Mouse (Mus musculus) left cerebral cortex, postnatal 4 days (tissue): Measurements from ENCODE around the gene Tbc1d7. TPM values are rescaled to one million over a fixed set of nuclear protein-coding genes. Genes with fewer than 3 reads are reported as not detected.

Experiments used
- DNase-seq: peaks from one replicate; pipeline ENCODE4 v3.0.0-alpha.2; 2022
- intact Hi-C: fragments of 180-260 bp; cut with DNase I; formaldehyde crosslinking; loops from one replicate; pipeline ENCODE4 v1.15.1; 2025
- total RNA-seq, 2 experiments: library from RNA; stranded (reverse); gene quantifications; 2 replicates each; pipeline ENCODE4 v1.2.3; 2021

The Tbc1d7 gene
- 10 to 100 TPM; 34.5 to 37.3 TPM for total RNA-seq

DNA sequence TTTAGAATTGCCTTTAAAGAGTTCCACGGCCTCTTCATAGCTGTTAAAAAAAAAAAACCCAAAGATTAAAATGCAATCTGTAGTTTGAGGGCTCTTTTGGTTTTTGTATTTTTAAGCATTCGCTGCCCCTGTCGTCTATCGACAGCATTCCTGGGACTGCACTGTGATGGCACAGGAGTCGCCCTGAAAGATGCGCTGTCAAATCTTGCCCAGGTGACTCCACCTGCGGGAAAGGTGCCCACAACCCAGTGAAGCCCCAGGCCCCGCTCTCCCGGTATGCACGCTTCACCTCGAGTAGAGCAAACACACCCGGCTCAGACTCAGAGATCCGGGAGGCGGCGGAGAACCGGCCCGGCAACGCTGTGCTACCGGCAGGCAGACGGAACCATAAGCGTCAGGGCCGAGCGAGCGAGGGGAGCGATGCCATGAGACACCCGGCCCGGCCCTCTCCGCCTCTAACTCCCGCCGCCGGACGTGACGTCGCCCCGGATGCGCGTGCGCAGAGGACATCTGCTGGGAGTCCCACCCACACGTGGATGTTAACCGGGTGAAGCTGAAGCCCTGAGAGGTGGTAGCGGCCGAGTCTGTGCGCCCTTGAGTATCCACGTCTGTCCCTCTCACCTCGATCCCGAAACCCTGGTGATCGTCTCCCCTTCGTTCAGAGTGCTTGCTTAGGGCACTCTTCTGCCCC lies at the start of gene Tbc1d7:
Tbc1d7 (minus strand) TSS at position 482 of the 691 bp plus-strand sequence.
- intact Hi-C loops = loop anchor here (5.0 to 10.0 kb wide), 2 partner anchors 204 to 556 kb away; no protein-coding TSS in a partner anchor
- DNase-seq = peak; percentile 99

DNA sequence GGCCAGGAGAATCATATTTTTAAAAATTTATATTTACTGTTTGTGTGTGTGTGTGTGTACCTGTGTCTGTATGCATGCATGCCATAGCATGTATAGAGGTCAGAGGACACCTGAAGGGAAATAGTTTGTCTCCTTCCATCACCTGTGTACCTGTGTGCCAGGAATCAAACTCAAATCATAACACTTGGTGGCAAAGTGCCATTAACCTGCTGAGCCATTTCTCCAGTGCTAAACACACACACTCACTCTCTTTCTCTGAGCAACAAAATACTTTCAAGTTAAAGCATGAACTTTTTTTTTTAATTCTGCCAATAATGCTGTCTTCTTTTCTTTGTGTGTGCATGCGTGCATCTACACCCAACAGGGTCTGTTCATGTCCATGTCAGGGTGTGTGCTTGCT lies 49.3 kb upstream of the Tbc1d7 start:
- no peak for DNase-seq
- intact Hi-C loops = no loop called here

DNA sequence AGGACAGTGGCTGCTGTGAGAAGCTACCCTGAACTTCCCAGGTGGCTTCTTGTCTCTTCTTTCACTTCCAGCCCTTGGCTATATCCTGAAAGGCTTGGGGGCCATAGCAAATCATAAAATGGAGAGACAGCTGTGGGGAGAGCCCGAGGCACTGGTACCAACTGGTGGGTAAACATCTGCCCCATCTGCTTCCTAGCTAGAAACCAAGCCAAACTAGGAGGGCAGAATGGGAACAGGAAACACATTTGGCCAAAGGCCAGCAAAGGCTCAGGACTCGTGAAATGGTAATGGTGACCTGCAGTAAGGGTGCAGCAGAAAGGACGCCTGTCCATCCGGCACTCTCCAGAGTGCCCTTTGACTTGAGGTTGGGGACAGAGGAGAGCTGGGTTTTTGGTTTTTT lies 47.5 kb upstream of the Tbc1d7 start:
- no peak for DNase-seq
- intact Hi-C loops = no loop called here

DNA sequence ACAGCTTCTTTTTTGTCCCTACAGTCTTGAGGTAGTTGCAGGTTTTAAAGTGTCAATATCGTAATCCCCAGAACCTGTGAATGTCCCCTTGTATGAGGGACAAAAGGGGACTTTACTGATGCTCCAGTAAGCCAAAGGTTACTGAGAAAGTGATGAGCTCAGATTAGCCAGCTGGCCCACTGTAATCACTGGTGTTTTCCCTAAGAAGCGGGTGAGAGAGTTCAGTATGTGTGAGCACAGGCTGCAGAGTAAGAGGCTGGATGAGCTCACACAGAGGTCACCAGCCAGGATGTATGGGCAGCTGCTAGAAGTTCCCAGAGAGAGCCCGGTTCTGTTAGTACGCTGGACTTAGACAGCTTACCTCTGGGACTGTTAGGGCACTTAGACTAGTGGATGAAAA lies 47.0 kb upstream of the Tbc1d7 start:
- intact Hi-C loops = no loop called here
- DNase-seq = no peak

DNA sequence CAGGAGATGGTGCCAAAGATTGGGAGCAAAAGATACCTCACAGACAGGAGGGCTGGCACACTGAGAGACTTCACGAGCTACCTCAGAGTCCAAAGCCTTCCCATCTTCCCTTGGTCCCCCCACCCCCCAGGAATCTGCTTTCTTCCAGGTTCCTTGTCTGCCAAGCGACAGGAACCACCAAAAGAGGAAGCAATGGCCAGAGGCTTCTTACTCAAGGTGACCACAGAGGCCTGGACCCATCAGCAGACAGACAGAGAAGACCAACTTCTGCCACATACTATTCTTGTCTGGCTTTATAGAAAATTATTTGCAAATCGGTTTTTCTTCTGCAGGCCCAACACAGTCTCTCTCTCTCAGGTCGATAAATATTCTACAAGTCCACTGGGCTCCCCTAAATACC lies 46.4 kb upstream of the Tbc1d7 start:
- DNase-seq = no peak
- intact Hi-C loops = no loop called here

DNA sequence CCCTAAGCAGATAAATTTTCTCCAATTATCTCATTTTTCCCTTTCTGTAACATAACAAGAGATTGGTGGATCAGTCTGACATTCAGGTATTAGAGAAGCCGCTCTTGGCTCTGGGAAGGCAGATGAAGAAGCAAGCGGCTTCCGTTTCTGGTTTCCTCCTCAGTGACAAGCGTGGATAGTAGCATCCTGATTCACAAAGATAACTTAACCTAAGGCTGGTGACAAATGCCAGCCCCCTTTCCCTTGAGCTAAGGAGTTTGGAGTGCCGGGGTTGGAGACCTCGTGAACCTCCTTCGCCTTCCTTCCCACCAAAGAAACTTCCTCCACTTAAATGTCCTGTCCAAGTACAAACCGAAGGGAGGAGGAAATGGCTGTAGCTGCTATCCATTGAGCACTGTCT lies 45.8 kb upstream of the Tbc1d7 start:
- intact Hi-C loops = no loop called here
- no peak for DNase-seq

DNA sequence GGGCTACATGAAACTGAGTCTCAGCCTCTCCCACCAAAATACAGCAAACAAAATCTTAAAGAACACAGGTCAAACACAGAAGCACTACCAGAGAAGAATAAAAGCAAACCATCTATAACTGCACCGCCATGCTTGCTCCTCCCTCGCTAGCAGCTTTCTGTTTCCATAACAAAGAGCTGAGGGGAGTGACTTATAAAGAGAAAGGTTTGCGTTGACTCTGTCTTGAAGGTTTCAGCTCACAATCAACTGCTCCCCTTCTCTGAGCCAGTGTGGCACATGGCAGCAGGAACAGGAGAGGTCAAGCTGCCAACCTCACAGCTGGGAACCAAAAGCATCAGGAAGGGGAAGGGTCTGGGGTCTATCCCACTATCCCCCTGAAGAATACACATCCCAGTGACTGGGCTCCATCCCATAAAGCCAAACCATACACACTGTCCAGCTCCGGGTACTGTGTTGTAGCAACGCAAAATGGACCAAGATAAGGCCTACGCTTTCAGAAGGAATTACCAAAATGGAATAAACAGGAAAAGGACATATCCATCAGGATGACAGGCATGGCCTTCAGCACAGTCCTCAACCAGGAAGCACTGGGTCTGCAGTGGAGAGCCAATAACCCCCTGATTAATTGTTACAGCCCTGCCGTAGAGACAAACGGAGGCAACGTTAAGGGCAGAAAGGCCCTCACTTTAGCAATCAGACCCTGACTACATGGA lies 44.8 kb upstream of the Tbc1d7 start:
- no peak for DNase-seq
- intact Hi-C loops = no loop called here

DNA sequence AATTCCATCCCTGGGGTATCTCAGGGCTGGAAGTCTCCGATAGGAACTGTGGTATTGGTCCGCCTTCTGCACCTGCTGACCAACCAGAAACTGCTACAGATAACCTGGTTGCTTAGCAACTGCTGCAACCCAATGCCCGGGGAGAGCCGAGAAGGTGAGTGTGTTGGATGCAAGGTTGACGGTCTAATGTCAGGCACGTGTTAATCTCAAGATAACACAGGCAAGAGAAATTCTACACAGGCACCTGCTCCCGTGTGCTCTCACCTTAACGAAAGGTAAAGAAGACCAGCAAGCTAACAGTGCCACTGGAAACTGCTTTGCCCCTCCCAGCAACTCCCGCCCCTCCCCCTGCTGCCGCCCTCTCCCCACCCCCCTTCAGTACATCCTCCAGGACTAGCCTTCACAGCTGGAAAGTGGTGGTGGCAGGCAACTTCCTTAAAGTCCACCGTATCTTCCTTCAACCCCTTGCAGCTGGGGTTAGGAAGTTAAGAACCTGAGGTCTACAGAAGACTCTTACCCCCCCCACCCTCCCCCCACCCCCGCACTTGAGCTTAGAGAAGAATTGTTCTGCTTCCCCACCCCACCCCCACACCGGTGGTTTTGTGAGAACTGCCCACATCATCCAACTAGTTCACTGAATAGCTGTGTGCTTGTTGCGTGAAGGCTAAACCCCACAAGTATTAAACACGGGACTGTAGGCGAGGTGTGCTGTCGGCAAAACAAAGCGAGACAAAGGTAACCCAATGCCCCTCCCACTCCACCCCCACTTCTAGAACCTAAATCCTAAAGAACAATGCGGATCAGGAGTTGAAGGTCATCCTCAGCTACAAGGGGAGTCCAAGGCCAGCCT lies 44.1 kb upstream of the Tbc1d7 start:
- intact Hi-C loops = no loop called here
- DNase-seq = no peak

DNA sequence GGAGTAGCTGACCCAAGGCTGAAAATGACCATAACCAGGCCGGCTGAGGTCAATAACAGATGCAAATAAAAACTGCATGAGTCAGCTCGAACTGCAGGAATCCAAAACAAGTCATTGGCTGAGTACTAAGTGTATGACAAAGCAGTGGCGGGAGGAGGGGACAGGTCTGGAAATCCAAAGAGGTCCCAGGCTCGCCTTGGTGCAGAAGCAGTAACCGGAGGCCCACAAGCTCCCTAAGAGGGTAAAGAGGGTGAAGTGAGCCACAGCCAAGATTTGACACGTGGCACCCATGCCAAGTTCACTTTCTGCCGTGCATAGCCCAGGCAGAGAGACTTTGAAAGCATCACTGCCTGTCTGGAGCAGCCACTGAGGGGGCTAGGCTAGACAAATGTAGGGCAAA lies 41.0 kb upstream of the Tbc1d7 start:
- intact Hi-C loops = no loop called here
- no peak for DNase-seq

DNA sequence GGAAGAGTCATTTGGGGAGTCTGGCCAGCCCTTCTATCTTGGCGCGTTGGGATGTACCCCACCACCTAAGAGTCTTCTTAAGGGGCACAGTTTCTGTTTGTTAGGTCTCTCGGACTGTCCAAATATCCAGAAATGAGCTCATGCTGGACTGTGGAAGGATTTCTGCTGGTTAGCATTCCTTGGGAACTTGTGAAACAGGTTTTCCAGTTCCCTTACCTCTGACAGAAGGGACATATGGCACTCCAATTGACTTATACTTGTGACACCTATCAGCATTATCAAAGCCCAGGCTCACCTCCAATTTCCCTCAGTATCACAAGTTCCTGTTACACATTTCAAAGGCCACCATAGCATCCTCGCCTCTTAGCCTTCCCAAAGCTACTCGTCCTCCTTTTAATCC lies 39.7 kb upstream of the Tbc1d7 start:
- intact Hi-C loops = no loop called here
- no peak for DNase-seq

DNA sequence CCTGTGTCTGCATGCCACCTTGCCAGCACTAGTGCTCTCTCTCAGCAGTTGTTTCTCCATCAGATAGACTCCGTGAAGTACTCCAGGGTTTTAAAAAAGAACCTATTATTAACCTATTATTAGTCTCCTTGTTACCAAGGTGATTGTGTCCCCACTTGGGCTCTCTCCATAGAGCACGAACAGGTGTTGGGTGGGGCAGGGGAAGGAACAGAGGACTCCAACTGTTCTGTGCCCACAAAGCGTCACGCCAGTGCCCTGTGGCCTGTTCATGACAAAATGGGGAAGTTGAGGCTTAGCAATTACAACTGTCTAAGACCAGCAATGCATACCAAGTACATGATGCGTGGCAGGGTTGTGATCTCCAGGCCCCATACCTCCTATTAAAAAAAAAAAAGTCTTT lies 38.3 kb upstream of the Tbc1d7 start:
- DNase-seq = no peak
- intact Hi-C loops = no loop called here

DNA sequence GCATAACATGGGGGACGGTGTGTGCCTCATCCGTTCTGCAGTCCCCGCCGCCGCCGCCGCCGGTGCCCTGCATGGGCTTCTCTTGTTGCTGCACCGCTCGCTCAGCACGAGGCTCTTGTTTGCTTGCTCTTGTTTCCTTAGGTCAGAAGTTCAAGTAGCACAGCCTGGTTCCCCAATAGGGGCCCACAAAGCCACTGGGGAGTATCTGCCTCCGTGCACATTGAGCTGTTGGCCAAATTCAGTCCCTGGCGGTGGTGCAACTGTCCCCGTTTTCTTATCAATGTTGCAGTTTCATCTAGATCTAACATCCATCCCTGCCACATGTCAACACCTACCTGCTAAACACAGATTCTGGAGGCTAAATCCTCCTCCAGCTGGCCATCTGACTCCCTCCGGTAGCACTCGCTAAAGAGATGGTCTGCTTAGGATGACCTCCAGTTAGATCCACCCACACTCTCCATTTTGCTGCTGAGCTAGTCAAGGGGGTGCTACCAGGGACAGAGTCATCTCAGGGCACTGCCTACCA lies 37.7 kb upstream of the Tbc1d7 start:
- DNase-seq = no peak

DNA sequence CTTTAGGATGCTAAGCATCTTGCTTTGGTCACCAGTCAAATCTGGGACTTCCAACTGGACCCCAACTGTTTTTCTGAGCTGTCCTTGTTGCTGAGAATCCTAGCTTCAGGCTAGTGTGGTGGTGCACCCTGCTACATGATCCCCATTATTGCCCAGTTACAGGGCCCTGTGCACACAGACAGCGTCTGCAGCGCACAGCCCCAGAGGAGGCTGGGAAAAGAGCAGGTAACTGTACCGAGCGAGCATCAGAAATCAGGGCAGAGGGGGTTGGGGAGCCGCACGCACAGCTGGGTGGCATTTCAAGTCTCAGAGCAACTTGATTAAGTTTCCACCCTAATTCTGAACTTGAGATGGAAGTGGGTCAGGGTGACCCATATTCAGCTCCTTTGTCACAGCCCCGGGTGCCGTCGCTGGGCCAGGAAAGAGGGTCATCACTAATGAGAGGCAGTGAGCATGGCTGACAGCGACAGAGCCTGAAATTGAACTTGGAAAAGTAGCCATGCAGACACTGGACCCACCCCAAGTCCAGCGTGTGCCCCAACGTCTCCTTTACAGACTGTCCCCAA lies 34.9 kb upstream of the Tbc1d7 start:
- intact Hi-C loops = no loop called here
- no peak for DNase-seq

More for the DNA sequence above, 37.7 kb upstream of the Tbc1d7 start:
- intact Hi-C loops = no loop called here

DNA sequence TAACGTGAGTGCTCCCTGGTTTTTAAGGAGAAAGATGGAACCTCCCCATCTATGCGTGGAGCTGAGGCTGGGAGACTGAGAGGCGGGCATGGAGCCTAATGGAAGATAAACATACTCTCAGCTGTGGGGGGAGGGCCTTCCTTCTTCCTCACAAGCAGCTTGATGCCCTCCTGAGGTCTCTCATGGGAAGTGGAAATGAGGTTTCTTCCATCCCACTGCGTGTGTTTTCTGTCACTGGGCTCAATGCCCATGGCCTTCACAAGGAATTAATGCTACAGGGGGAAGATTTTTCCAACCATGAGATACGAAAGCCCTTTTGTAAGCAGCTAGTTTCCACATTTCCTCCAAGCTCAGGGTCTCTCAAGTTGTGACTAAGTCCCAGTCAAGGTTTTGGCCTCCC lies 32.3 kb upstream of the Tbc1d7 start:
- DNase-seq = peak; percentile 28
- intact Hi-C loops = no loop called here

DNA sequence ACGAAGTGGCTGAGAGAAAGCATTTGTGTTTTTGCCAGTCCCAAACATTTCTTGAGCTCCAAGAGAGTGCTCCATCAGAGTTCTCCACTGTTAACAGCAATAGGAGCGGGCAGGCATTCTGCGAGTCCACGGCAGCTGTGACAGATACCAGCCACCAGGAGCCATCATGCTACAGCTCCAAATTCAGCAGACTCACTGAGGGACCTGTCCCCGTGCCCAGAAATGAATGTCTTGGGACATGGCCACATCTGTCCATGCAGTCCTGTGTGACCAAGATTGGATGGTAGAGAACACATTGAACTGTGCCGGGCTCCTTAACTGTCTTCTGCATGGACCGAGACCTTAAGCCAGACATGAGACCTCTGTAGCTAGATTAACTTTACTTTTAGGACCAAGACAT lies 31.9 kb upstream of the Tbc1d7 start:
- DNase-seq = peak; percentile 58
- intact Hi-C loops = no loop called here

DNA sequence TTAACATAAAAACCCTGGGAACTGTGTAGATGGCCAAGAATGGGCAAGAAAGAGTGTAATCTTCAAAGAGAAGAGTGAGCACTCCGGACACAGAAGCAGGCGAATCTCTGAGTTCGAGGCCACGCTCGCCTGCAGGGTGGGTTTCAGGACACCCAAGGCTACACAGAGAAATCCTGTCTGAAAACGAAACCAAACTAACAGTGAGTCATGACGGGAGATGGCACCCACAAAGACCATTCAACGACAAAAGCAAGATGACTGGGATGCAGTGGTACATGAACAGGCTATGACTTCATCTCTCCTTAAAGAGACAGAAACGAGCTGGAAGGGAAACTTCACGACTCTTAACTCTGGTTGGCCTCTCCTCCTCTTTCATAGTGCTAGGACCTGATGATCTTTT lies 31.1 kb upstream of the Tbc1d7 start:
- intact Hi-C loops = no loop called here

DNA sequence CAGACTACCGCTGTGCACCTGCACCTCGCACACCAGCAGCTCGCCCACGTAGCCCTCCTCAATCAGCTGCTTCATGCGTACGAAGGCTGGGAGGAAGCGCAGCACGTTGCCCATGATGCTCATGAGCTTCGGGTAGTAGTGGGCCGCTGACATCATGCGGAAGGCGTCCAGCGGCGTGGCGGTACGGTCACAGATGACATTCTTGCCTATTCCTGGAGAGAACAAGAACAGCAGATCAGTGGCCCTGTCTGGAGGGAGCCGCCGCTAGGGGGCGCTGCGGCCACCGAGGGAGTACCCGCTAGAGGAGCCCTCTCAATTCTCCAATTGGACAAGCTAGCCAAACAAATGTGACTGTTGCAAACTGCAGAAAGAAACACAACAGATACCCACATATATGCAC lies 29.7 kb upstream of the Tbc1d7 start:
- peak; percentile 53 for DNase-seq
- intact Hi-C loops = loop anchor here (2.0 kb wide), 1 partner anchor 102 kb away; no protein-coding TSS in a partner anchor

More for the DNA sequence above, 31.1 kb upstream of the Tbc1d7 start:
- DNase-seq = no peak

DNA sequence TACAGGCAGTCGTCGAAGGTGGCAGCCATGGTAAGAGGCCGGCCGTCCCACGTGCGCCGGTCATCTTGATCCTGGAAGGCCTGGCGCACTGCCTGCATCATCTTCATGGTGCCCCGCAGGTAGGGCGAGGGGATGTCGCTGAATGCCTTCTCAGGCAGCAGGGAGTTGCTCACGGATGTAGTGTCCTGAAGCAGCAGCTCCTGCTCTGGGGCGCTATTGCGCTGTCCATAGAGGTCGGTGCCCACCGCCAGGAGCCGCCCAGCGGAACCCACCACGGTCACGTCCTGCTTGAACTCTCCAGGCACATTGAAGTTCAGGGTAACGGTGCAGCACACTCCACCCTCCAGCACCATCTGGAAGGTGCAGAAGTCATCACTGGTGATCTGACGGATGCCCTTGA lies 29.2 kb upstream of the Tbc1d7 start:
- intact Hi-C loops = loop anchor here (2.0 kb wide), 1 partner anchor 102 kb away; no protein-coding TSS in a partner anchor
- DNase-seq = no peak

DNA sequence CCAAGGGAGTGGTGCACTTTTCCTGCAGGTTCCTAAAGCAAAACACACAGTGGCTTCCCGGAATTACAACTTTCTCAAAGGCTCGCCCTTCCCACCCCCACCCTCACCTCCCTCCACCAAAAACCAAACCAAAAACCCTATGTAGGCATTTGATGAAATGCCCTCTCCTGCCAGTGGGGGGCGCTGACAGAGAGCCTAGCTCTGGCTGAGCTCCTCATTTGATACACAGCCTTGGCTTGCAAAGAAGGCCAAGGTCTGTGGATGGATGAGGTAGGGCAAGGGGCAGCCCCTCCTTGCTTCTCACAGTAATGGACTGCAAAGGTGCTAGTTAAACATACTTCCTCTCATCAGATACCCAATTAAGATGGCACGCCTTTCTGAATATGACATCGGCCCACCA lies 28.4 kb upstream of the Tbc1d7 start:
- intact Hi-C loops = loop anchor here (2.0 kb wide), 1 partner anchor 103 kb away; no protein-coding TSS in a partner anchor
- no peak for DNase-seq

DNA sequence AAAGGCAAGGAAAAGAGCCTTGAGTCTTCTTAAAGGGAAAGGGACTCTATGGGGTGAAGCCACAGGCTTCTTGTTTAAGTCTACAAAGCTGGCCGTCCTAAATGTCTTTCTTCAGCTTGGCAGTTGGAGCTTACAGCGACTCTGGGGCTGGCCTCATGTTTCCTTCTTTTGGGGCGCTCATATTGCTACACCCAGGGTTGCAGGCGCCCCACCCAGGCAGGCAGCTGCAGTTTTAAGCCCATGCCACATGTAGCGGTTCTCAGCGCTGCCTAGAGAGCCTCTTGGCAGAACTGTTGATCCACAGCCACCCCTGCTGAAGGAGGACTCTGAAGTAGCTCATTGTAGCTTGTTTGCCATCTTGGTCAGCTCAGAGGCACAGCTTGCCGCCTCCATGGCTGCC lies 28.0 kb upstream of the Tbc1d7 start:
- intact Hi-C loops = no loop called here
- DNase-seq = no peak

DNA sequence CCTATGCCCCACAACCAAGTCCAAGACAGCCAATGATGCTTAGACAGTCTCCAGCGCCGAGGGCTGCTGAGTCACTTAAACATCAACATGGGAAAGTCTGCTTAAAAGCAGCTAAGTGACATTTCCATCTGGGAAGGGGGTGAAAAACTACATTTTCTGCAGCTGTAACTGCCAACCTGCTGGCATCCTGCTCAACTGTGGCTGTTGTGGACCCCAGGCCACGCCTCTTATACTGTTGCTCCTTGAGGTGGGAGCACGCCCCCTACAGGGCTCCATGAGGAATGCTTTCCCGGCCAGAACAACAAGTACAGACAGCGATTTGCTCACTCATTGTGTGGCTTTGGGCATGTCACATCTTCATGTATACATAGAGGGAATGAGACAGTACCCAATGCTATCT lies 25.9 kb upstream of the Tbc1d7 start:
- intact Hi-C loops = no loop called here
- no peak for DNase-seq
